Mouse (Mus musculus) midbrain, embryonic 12.5 days (tissue): Measurements from ENCODE around the gene Lats2. TPM values are rescaled to one million over a fixed set of nuclear protein-coding genes. Genes with fewer than 3 reads are reported as not detected.

ENCODE experiments used
- ATAC-seq: fragments of 200-750 bp; cut with Nextera tagmentation; 2 replicates; pipeline ENCODE4 v1.8.0; 2017; ENCODE audit warnings: low read depth, moderate TSS enrichment, moderate library complexity; ENCODE audit not compliant: low FRiP score
- H3K27ac ChIP-seq: fragments of 300-500 bp; sonication (generic); replicated peaks from 2 replicates; pipeline ENCODE4 v1.5.1; 2016; ENCODE audit warnings: mild to moderate bottlenecking
- H3K27me3 ChIP-seq: fragments of 300-500 bp; sonication (generic); 2 replicates; pipeline ENCODE4 v1.6.1; 2016; ENCODE audit warnings: mild to moderate bottlenecking
- H3K36me3 ChIP-seq: fragments of 300-500 bp; sonication (generic); 2 replicates; pipeline ENCODE4 v1.6.1; 2016
- H3K4me1 ChIP-seq: fragments of 300-500 bp; sonication (generic); 2 replicates; pipeline ENCODE4 v1.6.1; 2016
- H3K4me2 ChIP-seq: fragments of 300-500 bp; sonication (generic); replicated peaks from 2 replicates; pipeline ENCODE4 v1.6.1; 2016; ENCODE audit warnings: mild to moderate bottlenecking, moderate library complexity
- H3K4me3 ChIP-seq: fragments of 300-500 bp; sonication (generic); 2 replicates; pipeline ENCODE4 v1.5.1; 2016; ENCODE audit warnings: mild to moderate bottlenecking
- H3K9ac ChIP-seq: fragments of 300-500 bp; sonication (generic); replicated peaks from 2 replicates; pipeline ENCODE4 v1.6.1; 2016; ENCODE audit warnings: mild to moderate bottlenecking, moderate library complexity
- H3K9me3 ChIP-seq: fragments of 300-500 bp; sonication (generic); 2 replicates; pipeline ENCODE4 v1.6.1; 2016; ENCODE audit warnings: mild to moderate bottlenecking
- WGBS: fragments of 180-500 bp; shearing (Covaris S2); methylation state at CpG from one replicate; pipeline ENCODE4 v1.1.7; 2016; 5-methylcytosine and 5-hydroxymethylcytosine counted together
- polyA plus RNA-seq: library from polyadenylated mRNA; unstranded; fragments of >200 nt; fragmentation: Nextera tagmentation; extraction: Ambion mirVana; gene quantifications from 2 replicates; pipeline ENCODE4 v1.2.1, GENCODE M21; 2016

Gene Lats2
- polyA plus RNA-seq, 1 experiment from 2014 or later: 17.1 TPM

GRCm38 (mm10) chr14:57732668-57733293 lies 25.4 kb downstream of the Lats2 start:
- no peaks in the 10 kb centered on the region for H3K9me3 ChIP-seq
- H3K4me1 ChIP-seq: peaks cover 27% of the 10 kb centered on the region
- no peak overlapping the region for H3K4me2 ChIP-seq
- 61% methylated on average over 6 of the region's 6 CpGs for WGBS
- no peak overlapping the region for H3K9ac ChIP-seq
- H3K27me3 ChIP-seq: no peaks in the 10 kb centered on the region
- 0 out of 2 replicates have a peak, but pooled peaks cover 3% of the 10 kb centered on the region for H3K36me3 ChIP-seq
- H3K27ac ChIP-seq: 0 out of 2 replicates have a peak overlapping the region, but pooled peaks have one; percentile 12
- H3K4me3 ChIP-seq: no peak overlapping the region
- peak; percentile 41; the same call in 1 of the 2 replicates for ATAC-seq

GRCm38 (mm10) chr14:57730527-57730926 lies 27.7 kb downstream of the Lats2 start:
- H3K4me3 ChIP-seq: no peak overlapping the region
- no peaks in the 10 kb centered on the region for H3K9me3 ChIP-seq
- H3K27me3 ChIP-seq: no peaks in the 10 kb centered on the region
- H3K27ac ChIP-seq: no peak overlapping the region
- no peak overlapping the region for H3K4me2 ChIP-seq
- no peak for ATAC-seq
- H3K9ac ChIP-seq: no peak overlapping the region
- peaks cover 9% of the 10 kb centered on the region; the same call in 1 of the 2 replicates for H3K36me3 ChIP-seq
- H3K4me1 ChIP-seq: peaks cover 27% of the 10 kb centered on the region
- 49% methylated on average over 9 of the region's 9 CpGs for WGBS

DNA sequence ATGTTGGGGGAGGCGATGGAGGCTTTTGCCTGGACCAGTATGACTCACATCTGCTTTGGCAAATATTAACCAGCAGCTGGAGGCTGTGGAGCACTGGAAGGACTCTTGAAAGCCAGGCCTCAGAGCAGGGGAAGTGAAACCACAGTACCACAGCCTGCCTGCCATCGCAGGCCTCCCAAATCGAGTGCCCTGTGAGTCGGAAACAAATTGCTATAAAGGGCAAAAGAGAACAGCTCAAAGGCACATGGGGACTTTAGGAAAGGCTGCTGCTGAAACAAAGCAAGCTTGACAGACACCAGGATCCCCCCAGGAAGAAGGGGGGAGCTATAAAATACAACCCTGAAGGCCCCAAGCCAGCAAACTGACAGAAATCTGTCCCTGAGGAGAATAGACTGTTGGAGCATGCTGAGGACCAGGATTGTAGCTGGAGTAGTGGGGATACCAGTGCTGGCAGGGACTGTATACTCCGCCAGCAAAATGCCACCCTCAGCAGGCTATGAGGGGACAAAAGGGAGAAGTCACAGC lies 28.2 kb downstream of the Lats2 start:
- no peak overlapping the region for H3K4me3 ChIP-seq
- H3K27me3 ChIP-seq: no peaks in the 10 kb centered on the region
- H3K9me3 ChIP-seq: no peaks in the 10 kb centered on the region
- ATAC-seq: no peak
- H3K4me1 ChIP-seq: peaks cover 27% of the 10 kb centered on the region
- H3K9ac ChIP-seq: no peak overlapping the region
- no peak overlapping the region for H3K27ac ChIP-seq
- H3K4me2 ChIP-seq: no peak overlapping the region
- WGBS: 79% methylated on average over 5 of the region's 5 CpGs
- H3K36me3 ChIP-seq: peaks cover 9% of the 10 kb centered on the region; the same call in 1 of the 2 replicates

GRCm38 (mm10) chr14:57729364-57729763 lies 28.8 kb downstream of the Lats2 start:
- no peak for ATAC-seq
- WGBS: 87% methylated on average over 8 of the region's 8 CpGs
- peaks cover 27% of the 10 kb centered on the region for H3K4me1 ChIP-seq
- no peaks in the 10 kb centered on the region for H3K9me3 ChIP-seq
- no peak overlapping the region for H3K9ac ChIP-seq
- H3K4me2 ChIP-seq: no peak overlapping the region
- H3K4me3 ChIP-seq: no peak overlapping the region
- H3K27ac ChIP-seq: no peak overlapping the region
- peaks cover 9% of the 10 kb centered on the region; the same call in 1 of the 2 replicates for H3K36me3 ChIP-seq
- H3K27me3 ChIP-seq: no peaks in the 10 kb centered on the region

GRCm38 (mm10) chr14:57726172-57726571 lies 32.0 kb downstream of the Lats2 start:
- no peak overlapping the region for H3K27ac ChIP-seq
- no peak overlapping the region for H3K9ac ChIP-seq
- WGBS: 75% methylated on average over 8 of the region's 8 CpGs
- no peak overlapping the region for H3K4me3 ChIP-seq
- no peak overlapping the region for H3K4me2 ChIP-seq
- ATAC-seq: no peak
- peaks cover 10% of the 10 kb centered on the region; the same call in 1 of the 2 replicates for H3K36me3 ChIP-seq
- no peaks in the 10 kb centered on the region for H3K9me3 ChIP-seq
- no peaks in the 10 kb centered on the region for H3K27me3 ChIP-seq
- H3K4me1 ChIP-seq: peaks cover 13% of the 10 kb centered on the region

- no peak for ATAC-seq
- 89% methylated on average over 4 of the region's 4 CpGs for WGBS
- no peak overlapping the region for H3K4me2 ChIP-seq
- H3K9ac ChIP-seq: no peak overlapping the region
- H3K36me3 ChIP-seq: peaks cover 10% of the 10 kb centered on the region; the same call in 1 of the 2 replicates
- H3K4me3 ChIP-seq: no peak overlapping the region
- H3K9me3 ChIP-seq: no peaks in the 10 kb centered on the region
- H3K4me1 ChIP-seq: no peaks in the 10 kb centered on the region
- H3K27ac ChIP-seq: no peak overlapping the region
- H3K27me3 ChIP-seq: no peaks in the 10 kb centered on the region
Observed at GRCm38 (mm10) chr14:57724473-57724872, 33.7 kb downstream of the Lats2 start.

DNA sequence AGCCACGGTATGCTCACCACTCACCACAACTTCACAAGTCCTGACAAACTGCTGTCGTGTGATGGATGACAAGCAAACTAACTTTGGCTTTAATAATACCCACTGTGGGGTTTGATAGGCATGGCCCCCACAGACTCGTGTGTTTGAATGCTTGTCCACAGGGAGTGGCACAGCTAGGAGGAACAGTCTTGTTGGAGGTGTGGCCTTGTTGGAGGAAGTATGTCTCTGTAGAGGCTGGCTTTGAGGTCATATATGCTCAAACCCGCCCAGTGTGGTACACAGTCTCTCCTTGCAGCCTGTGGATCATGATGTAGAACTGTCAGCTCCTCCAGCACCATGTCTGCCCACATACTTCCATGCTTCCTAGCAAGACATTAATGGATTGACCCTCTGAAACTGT lies 39.9 kb downstream of the Lats2 start:
- Histone ChIP-seq H3K4me2 (no peak overlapping the region), H3K27ac (no peak overlapping the region), H3K27me3 (no peaks in the 10 kb centered on the region), H3K9me3 (no peaks in the 10 kb centered on the region), H3K9ac (no peak overlapping the region), H3K4me3 (no peak overlapping the region), H3K4me1 (peaks cover 8% of the 10 kb centered on the region; the same call in 1 of the 2 replicates), H3K36me3 (0 out of 2 replicates have a peak, but pooled peaks cover 4% of the 10 kb centered on the region)
- ATAC-seq: no peak
- 89% methylated on average over 4 of the region's 4 CpGs for WGBS

GRCm38 (mm10) chr14:57716601-57717245 lies 41.5 kb downstream of the Lats2 start:
- H3K4me3 ChIP-seq: no peak overlapping the region
- H3K9ac ChIP-seq: no peak overlapping the region
- H3K4me2 ChIP-seq: no peak overlapping the region
- no peaks in the 10 kb centered on the region for H3K27me3 ChIP-seq
- peaks cover 8% of the 10 kb centered on the region; the same call in 1 of the 2 replicates for H3K4me1 ChIP-seq
- no peaks in the 10 kb centered on the region for H3K36me3 ChIP-seq
- ATAC-seq: no peak
- H3K27ac ChIP-seq: peak overlapping the region; percentile 22; the same call in 1 of the 2 replicates
- no peaks in the 10 kb centered on the region for H3K9me3 ChIP-seq
- 59% methylated on average over 4 of the region's 4 CpGs for WGBS

DNA sequence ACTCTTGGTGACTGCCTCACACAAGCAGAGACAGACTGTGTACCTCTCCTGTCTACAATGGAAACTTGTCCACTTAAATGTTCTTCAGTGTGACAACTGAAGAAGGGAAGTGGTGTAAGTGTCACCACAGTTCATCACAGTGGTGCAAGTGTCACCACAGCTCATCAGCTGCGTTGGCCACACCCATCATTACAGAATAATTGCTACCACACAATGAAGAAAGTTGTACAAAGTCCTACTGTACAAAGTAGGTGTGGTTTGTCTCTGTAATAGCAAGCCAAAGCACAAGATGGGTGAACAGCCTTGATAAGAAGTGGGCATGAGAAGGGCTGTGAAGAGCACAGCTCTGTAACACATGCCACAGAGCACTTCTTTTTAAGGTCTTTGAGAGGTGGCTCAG lies 45.3 kb downstream of the Lats2 start:
- Histone ChIP-seq H3K4me3 (no peak overlapping the region), H3K27me3 (no peaks in the 10 kb centered on the region), H3K4me2 (no peak overlapping the region), H3K9me3 (no peaks in the 10 kb centered on the region), H3K27ac (no peak overlapping the region), H3K36me3 (no peaks in the 10 kb centered on the region), H3K4me1 (peaks cover 22% of the 10 kb centered on the region), H3K9ac (no peak overlapping the region)
- WGBS: 90% methylated on average over 1 of the region's 1 CpGs
- ATAC-seq: no peak

- H3K27me3 ChIP-seq: no peaks in the 10 kb centered on the region
- H3K4me1 ChIP-seq: peaks cover 25% of the 10 kb centered on the region
- ATAC-seq: no peak
- no peaks in the 10 kb centered on the region for H3K36me3 ChIP-seq
- H3K9ac ChIP-seq: no peak overlapping the region
- H3K27ac ChIP-seq: no peak overlapping the region
- no peak overlapping the region for H3K4me2 ChIP-seq
- H3K9me3 ChIP-seq: no peaks in the 10 kb centered on the region
- no peak overlapping the region for H3K4me3 ChIP-seq
- 97% methylated on average over 6 of the region's 6 CpGs for WGBS
Observed at GRCm38 (mm10) chr14:57711059-57711458, 47.1 kb downstream of the Lats2 start.

DNA sequence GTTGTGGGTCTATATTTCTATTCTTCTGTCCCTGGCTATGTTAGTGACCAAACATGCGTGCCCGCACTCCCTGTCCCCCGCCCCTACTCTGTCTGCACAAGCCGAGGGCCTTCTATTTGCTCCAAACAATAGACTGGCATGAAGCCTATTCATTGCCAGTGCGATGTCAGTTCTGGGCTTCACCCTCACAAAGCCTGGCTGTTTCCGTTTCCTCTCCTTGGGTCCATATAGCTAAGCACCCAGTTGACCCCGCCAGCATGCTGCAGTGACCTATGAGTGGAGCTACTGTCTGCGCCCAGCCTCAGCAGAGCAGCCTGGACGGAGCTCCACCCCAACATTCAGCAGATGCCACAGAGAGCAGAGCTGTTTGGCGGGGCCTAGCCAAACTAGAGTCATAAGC lies 49.0 kb downstream of the Lats2 start:
- Histone ChIP-seq H3K36me3 (no peaks in the 10 kb centered on the region), H3K9me3 (no peaks in the 10 kb centered on the region), H3K9ac (no peak overlapping the region), H3K4me2 (0 out of 2 replicates have a peak overlapping the region, but pooled peaks have one; percentile 7), H3K4me1 (peaks cover 25% of the 10 kb centered on the region), H3K27me3 (no peaks in the 10 kb centered on the region), H3K4me3 (no peak overlapping the region), H3K27ac (peak overlapping the region; percentile 54)
- 17% methylated on average over 10 of the region's 10 CpGs for WGBS
- ATAC-seq: peak; percentile 65

DNA sequence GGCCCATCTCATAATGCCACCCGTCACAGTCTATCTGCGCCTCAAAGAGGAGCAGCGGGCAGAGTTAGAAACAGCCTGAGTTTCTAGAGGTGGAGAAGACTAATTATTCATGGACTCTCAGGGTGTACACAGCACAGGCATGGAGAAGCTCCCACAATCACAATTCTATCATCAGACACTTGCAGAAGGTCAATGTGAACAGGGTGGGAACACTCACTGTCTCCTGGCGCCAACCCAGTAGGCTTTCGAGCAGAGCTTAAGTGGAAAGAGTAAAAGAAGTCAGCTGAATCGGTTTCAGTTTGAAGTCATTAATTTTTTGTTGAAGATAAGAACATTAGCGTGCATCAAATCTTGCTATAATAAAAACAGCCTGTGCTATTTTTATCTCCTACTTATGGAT lies 49.6 kb downstream of the Lats2 start:
- H3K27ac ChIP-seq: no peak overlapping the region
- WGBS: 83% methylated on average over 7 of the region's 7 CpGs
- H3K9me3 ChIP-seq: no peaks in the 10 kb centered on the region
- H3K36me3 ChIP-seq: no peaks in the 10 kb centered on the region
- no peak for ATAC-seq
- no peak overlapping the region for H3K9ac ChIP-seq
- H3K4me2 ChIP-seq: no peak overlapping the region
- peaks cover 25% of the 10 kb centered on the region for H3K4me1 ChIP-seq
- no peaks in the 10 kb centered on the region for H3K27me3 ChIP-seq
- no peak overlapping the region for H3K4me3 ChIP-seq
